Mouse (Mus musculus) CD4-positive naive resting alpha-beta T cell, adult 76 days (primary cell): ENCODE measurements around the gene Mrpl47. TPM values are rescaled to one million over a fixed set of nuclear protein-coding genes. Genes with fewer than 3 reads are reported as not detected.

Source experiments
- total RNA-seq: library from RNA; stranded (reverse); gene quantifications from one replicate; pipeline ENCODE4 v1.2.4, GENCODE M21; 2023

The Mrpl47 gene
- 8.9 TPM for total RNA-seq

DNA sequence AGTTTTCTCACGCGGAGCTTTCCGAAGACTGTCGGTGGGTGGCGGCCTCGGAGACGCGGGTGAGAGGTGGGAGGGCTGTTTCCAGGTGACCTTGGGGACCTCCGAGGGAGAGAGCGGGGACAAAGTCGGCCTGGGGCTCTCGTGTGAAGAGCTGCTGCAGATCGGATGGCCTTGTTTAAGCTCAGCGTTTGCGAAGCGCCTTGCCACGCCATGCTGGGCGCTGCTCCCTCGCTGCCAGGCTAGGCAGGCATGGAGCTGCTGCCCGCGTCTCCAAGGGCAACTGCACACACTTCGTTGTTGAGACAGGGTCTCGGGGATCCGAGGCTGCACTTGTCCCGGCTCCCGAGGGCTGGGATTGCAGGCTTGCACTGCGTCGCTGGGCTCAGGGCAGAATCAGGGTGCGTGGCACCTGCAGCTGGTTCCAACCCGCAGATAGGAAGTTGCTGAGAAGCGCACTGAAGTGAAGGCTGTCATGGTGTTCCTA lies at the start of gene Mrpl47:
Gene Mrpl47 (minus strand): TSS at position 434 of the 484 bp plus-strand sequence.

DNA sequence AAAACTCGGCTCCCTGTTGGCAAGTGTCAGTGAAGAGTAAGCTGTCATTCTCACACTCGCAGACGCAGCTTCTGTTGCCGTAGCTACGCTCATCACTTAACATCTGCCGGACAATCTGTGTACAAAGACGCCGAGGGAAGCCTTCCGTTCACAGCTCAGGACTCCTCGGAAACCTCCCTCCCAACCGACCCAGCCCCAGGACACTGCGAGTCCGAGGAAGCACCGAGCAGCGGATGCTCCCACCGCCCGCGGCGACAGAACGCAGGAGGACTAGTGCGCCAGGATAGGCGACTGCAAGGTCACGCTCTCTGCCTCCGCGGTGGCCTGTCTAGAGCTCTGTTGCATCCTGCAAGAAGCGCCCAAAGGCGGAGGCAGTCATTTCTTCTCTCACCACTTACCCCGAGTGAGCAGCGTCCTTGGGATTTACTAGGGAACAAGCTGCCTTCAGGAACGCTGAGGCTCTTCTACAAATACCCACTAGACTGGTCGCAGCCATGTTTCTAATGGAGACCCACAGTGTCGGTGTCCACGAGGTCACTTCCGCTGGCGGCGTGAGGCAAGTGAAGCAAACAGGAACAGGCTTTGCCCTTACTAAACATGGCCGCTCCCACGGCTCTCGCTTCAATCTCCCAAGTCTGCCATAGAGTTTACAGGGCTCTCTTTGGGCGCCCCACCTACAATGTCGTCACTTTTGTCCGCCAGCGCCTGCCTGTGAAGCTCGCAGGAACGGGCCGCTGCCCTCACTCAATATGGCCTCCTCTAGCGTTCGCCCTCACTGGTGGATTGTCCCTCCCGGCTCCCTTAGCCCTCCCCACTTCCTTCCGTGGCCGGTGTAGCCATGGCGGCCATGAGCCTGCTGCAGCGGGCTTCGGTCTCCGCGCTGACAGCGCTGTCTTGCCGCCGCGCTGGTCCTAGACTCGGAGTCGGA lies 897 bp downstream of the Mrpl47 start, which contains the start of gene Ndufb5:
Gene Ndufb5 (plus strand): TSS at position 747 of the 928 bp plus-strand sequence.

DNA sequence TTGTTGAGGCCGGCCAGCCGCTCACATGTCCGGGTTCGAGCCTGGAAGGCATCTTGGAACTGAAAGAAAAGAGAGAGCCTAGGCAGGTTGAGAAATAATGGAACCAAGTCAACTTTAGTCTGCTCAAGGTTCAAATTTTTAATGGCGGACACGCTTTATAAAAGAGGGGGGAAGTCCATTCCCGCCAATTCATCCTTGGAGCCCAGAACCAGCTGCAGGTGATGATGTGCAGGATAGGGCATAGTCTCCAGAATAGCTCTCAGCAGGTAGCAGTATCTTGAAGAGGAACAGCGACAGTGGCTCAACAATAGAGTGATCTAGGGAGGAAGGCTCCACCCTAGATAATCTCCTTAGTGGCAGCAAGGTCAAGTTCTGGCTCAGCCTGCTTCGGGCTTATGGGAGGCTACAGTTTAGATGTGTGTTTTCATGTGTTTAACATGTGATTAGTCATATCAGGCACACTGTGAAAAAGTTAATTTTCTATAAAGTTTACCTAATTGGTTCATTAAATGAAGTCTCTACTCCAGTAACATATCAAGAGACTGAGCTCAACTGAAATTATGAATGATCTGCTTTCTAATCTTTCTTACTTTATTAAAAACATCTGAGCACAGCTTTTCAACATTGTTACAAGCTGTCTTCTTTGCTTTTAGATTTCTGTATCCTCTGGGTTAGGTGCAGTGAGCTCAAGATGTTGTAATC lies 31.6 kb downstream of the Mrpl47 start, which contains the start of gene Actl6a:
Gene Actl6a (plus strand): TSS at position 652 of the 702 bp plus-strand sequence.

Other genes with a start within 250 kb of the Mrpl47 start
- not detected for gene Kcnmb3, start 245.4 kb downstream of the Mrpl47 start, total RNA-seq
- gene Zfp639, start 227.3 kb downstream of the Mrpl47 start, total RNA-seq = 47.4 TPM
- gene Mfn1, start 208.1 kb downstream of the Mrpl47 start, total RNA-seq = 36.6 TPM
- 14.7 TPM for gene Gnb4, start 121.0 kb downstream of the Mrpl47 start, total RNA-seq
- gene Actl6a, start 31.3 kb downstream of the Mrpl47 start, total RNA-seq = 54.9 TPM
- gene Ndufb5, start 615 bp downstream of the Mrpl47 start, total RNA-seq = 73.6 TPM
- not detected for gene Usp13, start 79.9 kb upstream of the Mrpl47 start, total RNA-seq